Mouse (Mus musculus) lung, postnatal 14 days (tissue): ENCODE results near the gene Stab1.
A peak's percentile ranks its signal among the peaks of the same experiment; 100 is the strongest.

Experiments
- DNase-seq: peaks from one replicate; pipeline ENCODE4 v3.0.0; 2021

The Stab1 gene

GRCm38 (mm10) chr14:31161191-31161590 lies 7.2 kb downstream of the Stab1 start:
- no peak for DNase-seq

GRCm38 (mm10) chr14:31160196-31161150 lies 8.0 kb downstream of the Stab1 start:
- DNase-seq = no peak

GRCm38 (mm10) chr14:31145694-31146093 lies 22.7 kb downstream of the Stab1 start:
- DNase-seq = no peak

DNA sequence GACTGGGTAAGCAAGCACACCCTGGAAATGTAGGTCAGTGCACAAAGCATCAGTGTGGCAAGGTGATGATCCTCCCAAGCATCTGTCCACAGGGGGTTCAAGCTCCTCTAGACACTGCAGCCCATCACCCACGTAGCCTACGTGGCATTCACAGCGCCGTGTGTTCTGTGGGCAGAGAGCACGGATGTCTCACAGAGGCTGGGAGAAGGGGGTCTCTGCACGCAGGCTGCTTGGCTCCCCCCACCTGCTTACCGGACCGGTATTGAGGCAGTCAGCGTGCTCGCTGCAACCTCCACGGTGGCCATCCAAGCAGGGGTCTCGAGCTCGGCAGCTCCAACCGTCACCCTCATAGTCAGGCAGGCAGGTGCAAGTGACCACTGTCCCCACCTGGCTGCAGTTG lies 27.4 kb downstream of the Stab1 start:
- DNase-seq = no peak

DNA sequence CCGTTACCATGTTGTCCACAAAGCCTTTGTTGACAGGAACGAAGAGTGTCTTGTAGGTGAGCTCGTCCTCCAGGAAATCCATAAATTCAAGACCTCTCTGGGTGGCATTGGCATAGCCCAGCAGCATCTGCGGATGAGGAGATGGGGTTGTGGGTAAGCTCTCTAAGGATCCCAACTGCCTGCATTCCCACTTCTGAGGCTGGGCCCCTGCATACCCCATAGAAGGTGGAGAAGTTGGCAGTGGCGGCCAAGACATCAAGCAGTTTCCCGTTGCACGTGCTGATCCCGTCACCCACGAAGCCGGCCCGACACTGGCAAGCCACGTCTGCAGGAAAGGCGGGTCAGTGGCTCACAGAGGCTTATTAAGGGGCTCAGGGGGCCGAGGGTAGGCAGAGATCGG lies 28.3 kb downstream of the Stab1 start:
- DNase-seq = no peak

- DNase-seq = no peak
Observed at GRCm38 (mm10) chr14:31139666-31140065, 28.8 kb downstream of the Stab1 start.

- DNase-seq = peak; percentile 35
Observed at GRCm38 (mm10) chr14:31138897-31139429, 29.5 kb downstream of the Stab1 start.

- no peak for DNase-seq
Observed at GRCm38 (mm10) chr14:31138219-31138896, 30.1 kb downstream of the Stab1 start.

- DNase-seq = peak; percentile 22
Observed at GRCm38 (mm10) chr14:31137791-31138190, 30.6 kb downstream of the Stab1 start.

- DNase-seq = no peak
Observed at GRCm38 (mm10) chr14:31137281-31137595, 31.2 kb downstream of the Stab1 start.

DNA sequence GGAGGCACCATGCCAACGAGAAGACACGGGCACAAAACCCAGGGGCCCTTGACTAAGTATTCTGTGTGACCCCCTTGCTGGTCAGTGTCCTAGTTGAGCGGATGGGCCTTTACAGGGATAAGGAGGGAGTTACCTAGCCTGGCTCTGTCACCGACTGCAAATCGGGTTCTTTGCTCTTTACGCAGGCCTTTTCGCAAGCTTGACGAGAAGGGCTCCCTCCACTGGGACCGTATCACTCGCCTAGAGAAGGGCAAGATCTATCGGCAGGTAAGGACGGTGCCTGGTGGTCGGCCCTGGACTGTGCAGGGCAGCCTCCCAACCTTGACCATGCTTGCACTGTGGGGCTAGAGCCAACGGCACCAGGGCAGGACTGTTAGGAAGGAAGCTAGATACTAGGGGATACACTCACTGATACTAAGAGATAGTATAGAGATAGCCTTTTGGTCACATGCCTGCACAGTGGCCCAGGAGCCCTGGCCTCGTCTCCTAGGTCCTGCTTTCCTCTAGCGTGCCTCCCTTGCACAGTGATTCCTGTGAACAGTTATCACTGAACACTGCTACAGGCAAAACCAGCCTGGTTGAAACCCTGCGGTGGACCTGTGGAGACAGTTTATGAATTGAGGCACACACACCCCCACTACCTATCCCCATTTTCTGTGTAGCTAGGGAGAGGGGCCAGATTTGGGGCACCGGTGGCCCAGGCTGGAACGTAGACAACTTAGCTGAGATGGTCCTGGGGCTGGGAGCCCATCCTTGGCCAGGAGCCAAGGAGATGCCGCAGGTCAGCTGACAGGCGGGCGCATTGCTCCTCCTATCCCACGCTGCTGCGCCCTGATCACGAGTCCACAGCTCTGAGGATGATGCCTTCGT lies 31.8 kb downstream of the Stab1 start:
- no peak for DNase-seq

- no peak for DNase-seq
Observed at GRCm38 (mm10) chr14:31135495-31136410, 32.7 kb downstream of the Stab1 start.

GRCm38 (mm10) chr14:31134015-31135000 lies 34.1 kb downstream of the Stab1 start:
- no peak for DNase-seq

DNA sequence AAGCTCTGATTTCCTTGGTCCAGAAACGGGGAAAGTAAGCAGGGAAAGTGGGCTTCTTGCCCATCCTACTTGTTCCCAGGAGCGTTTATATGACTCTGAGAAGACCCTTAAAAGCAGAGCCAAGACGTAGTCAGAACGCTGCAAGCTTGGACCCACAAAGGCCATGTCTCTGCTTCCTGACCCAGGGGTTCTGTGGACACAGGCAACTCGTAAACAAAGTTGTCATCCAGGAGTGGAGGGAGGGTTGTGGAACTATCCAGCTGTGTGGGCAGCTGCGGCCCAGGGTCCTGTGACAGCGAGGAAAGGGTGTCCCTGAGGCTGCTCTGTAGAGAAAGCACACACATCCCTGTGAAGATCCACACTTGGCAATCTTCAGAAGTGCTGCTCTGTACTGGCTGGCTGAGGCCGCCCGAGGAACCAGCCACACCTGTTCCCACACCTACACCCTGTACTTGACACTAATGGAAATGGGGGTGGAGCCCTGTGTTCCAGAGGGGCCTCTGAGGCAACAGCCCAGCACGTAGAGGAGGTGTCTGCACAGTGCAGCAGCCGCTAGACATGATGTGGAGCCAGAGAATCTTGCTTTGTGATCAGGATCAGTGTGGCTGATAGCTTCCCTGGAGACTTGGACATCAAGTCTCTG lies 35.3 kb downstream of the Stab1 start:
- DNase-seq = peak; percentile 65

GRCm38 (mm10) chr14:31132491-31132975 lies 35.9 kb downstream of the Stab1 start:
- no peak for DNase-seq

- peak; percentile 71 for DNase-seq
Observed at GRCm38 (mm10) chr14:31132031-31132430, 36.4 kb downstream of the Stab1 start.

- DNase-seq = no peak
Observed at GRCm38 (mm10) chr14:31131272-31131821, 37.1 kb downstream of the Stab1 start.

DNA sequence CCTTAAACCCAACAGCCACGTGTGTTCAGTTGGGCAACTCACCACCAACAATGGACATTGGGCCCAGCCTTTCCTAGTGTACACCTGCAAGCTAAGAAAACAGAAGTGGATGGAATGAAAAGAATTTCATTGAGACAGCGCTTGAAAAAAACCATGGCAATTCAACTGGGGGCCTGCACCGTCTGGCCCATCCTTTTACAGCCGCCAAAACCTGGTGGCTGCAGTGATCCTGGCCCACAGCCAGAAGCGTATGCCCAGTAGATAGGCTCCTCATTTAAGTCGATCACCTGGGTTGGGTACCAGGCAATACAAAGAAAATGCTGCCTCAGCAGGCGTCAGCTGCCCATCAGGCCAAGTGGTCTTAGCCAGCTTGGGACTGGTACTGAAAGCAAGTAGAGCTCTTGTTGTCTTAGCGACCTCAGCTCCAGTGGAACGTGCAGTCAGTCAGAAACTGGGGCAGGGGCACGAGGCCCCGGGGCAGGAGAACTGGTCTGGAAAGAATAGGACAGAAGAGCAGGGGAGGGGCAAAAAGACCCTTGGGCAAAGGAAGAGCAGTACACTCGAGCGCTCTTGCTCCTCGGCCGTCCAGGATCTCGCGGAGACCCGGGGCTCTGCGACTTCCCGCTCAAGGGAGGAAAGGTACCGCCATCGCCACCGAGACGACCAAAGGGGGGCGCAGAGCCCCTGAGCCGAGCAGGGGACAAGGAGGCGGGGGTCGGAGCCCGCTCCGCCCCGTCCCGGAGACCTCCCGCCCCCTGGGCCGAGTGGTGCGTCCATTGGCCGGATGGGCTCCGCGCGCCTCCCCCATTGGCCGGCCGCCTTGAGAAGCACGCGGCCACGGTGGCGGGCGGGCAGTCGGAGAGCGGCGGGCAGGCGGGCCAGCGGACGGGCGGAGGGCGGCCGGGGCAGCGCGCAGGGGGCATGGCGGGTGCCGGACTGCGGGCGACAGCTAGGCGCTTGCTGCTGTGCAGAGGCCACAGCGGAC lies 37.9 kb downstream of the Stab1 start, which contains the start of gene Nt5dc2:
Gene Nt5dc2, plus strand, starts transcription at position 818 of the 985 bp plus-strand sequence.
- peak; percentile 91 for DNase-seq
